Mouse (Mus musculus) embryonic facial prominence, embryonic 13.5 days (tissue): ENCODE data around the gene Prrx1. TPM values are rescaled to one million over a fixed set of nuclear protein-coding genes. Genes with fewer than 3 reads are reported as not detected.
A peak's percentile ranks its signal among the peaks of the same experiment; 100 is the strongest.

ENCODE experiments used
- ATAC-seq: fragments of 200-750 bp; cut with Nextera tagmentation; 2 replicates; pipeline ENCODE4 v1.8.0; 2017; ENCODE audit warnings: low read depth; ENCODE audit not compliant: insufficient number of reproducible peaks, insufficient read depth, low FRiP score, low TSS enrichment
- H3K27ac ChIP-seq: fragments of 300-500 bp; sonication (generic); 2 replicates; pipeline ENCODE4 v1.5.1; 2015; ENCODE audit warnings: moderate library complexity, mild to moderate bottlenecking, inconsistent platforms
- H3K27me3 ChIP-seq: fragments of 300-500 bp; sonication (generic); 2 replicates; pipeline ENCODE4 v1.6.1; 2015; ENCODE audit warnings: mild to moderate bottlenecking, inconsistent platforms
- H3K36me3 ChIP-seq: fragments of 300-500 bp; sonication (generic); 2 replicates; pipeline ENCODE4 v1.6.1; 2015; ENCODE audit warnings: mild to moderate bottlenecking, inconsistent platforms
- H3K4me1 ChIP-seq: fragments of 300-500 bp; sonication (generic); 2 replicates; pipeline ENCODE4 v1.6.1; 2015; ENCODE audit warnings: inconsistent platforms
- H3K4me2 ChIP-seq: fragments of 300-500 bp; sonication (generic); 2 replicates; pipeline ENCODE4 v1.6.1; 2015; ENCODE audit warnings: moderate library complexity, mild to moderate bottlenecking, inconsistent platforms
- H3K4me3 ChIP-seq: fragments of 300-500 bp; sonication (generic); 2 replicates; pipeline ENCODE4 v1.5.1; 2015; ENCODE audit warnings: mild to moderate bottlenecking, inconsistent platforms
- H3K9ac ChIP-seq: fragments of 300-500 bp; sonication (generic); 2 replicates; pipeline ENCODE4 v1.6.1; 2015; ENCODE audit warnings: mild to moderate bottlenecking, inconsistent platforms
- H3K9me3 ChIP-seq: fragments of 300-500 bp; sonication (generic); 2 replicates; pipeline ENCODE4 v1.6.1; 2016; ENCODE audit warnings: inconsistent platforms
- WGBS: fragments of 180-500 bp; shearing (Covaris S2); methylation state at CpG from one replicate; pipeline ENCODE4 v1.1.7; 2015; ENCODE audit warnings: mixed read lengths; 5-methylcytosine and 5-hydroxymethylcytosine counted together
- polyA plus RNA-seq: library from polyadenylated mRNA; unstranded; fragments of >200 nt; fragmentation: Nextera tagmentation; extraction: Ambion mirVana; gene quantifications from 2 replicates; pipeline ENCODE4 v1.2.1, GENCODE M21; 2015

Gene Prrx1
- polyA plus RNA-seq, result 171 and 190 TPM in 2 replicates

DNA sequence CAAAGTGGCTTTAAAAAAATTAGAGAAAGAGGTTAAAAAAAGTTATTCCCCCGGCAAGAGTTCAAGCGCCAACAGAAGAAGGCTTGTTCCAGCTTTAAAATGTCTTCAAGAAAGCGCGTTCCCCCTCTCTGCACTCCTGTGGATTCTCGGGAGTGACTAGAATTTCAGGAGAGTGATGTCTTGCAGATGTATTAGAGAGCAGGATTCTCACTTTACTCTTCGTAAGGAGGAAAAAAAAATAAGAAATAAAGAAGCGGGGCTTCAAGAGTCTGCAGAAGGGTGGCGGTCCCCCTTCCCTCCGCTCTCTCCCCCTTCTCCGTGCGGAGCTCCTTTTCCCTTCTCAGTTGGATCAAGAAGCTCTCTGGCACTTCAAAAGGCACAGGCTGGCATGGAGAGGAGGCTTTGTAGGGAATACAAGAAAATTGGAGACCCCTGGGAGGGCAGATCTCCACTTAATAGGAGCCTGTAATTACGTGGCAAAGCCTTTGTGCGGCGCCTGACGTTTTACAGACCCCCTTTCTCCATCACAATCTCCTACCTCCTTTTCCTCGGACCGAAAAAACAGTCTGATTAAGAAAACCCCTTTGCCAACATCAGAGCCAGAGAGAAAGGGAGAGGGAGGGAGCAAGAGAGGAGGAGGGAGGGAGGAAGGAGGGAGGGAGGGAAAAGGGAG lies at the start of gene Prrx1:
TSS of gene Prrx1 (minus strand) at position 610 of the 673 bp plus-strand sequence.
- Histone ChIP-seq H3K4me1 (peaks cover 32% of the 10 kb centered on the region), H3K27me3 (peaks cover 5% of the 10 kb centered on the region; the same call in 1 of the 2 replicates), H3K4me3 (peak within 1 kb of the TSS; percentile 92), H3K4me2 (peak within 1 kb of the TSS; percentile 82), H3K9ac (peak within 1 kb of the TSS; percentile 100), H3K9me3 (no peaks in the 10 kb centered on the region), H3K27ac (peak within 1 kb of the TSS; percentile 100), H3K36me3 (peaks cover 8% of the 10 kb centered on the region; the same call in 1 of the 2 replicates)
- peak; percentile 54 for ATAC-seq
- WGBS, result under 1% methylated on average over 17 of the region's 17 CpGs

DNA sequence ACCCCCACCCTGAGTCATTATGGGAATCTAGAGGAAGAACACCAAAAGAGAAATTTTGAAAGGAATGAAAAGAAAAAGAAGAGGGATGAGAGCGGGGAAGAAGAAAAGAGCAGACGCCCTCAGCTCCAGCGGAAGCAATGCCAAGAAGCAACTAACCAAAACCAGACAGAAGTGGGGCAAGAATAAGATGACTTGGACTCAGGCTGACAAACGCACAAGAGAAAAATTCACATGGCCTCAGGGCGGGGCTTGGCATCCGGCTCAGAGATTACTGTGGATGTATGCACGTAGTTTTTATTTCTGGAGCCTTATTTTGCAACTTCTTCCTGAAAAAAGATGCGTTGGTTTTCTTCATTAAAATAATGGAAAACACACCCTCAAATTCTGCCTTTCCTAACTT lies 48.7 kb upstream of the Prrx1 start:
- no peaks in the 10 kb centered on the region for H3K9me3 ChIP-seq
- peaks cover 34% of the 10 kb centered on the region for H3K4me1 ChIP-seq
- H3K27ac ChIP-seq, result peak overlapping the region; percentile 93
- peak overlapping the region; percentile 49 for H3K4me2 ChIP-seq
- no peaks in the 10 kb centered on the region for H3K36me3 ChIP-seq
- peak overlapping the region; percentile 16; the same call in 1 of the 2 replicates for H3K4me3 ChIP-seq
- H3K9ac ChIP-seq, result peak overlapping the region; percentile 47
- ATAC-seq, result no peak
- WGBS, result 17% methylated on average over 8 of the region's 8 CpGs
- no peaks in the 10 kb centered on the region for H3K27me3 ChIP-seq

DNA sequence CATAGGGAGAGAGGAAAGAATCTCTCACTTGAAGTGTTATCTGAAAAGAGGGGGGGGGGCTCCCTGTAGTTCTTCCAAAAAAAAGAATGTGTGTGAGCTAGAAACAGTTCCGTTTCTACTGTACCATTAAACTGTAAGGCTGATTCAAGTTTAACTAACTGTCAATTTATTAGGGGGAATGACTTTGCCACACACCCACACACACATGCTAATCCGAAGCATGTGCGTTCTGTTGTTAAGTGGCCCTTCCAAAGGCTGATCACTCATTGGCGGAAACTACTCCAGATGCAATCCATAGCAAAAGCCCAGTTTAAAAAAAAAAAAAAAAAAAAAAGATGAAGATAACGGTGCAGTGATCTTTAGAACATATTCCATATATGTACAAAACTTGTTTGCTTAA lies 47.9 kb upstream of the Prrx1 start:
- Histone ChIP-seq H3K4me1 (peaks cover 34% of the 10 kb centered on the region), H3K36me3 (no peaks in the 10 kb centered on the region), H3K9ac (0 out of 2 replicates have a peak overlapping the region, but pooled peaks have one; percentile 17), H3K4me2 (peak overlapping the region; percentile 49), H3K27ac (peak overlapping the region; percentile 93), H3K27me3 (no peaks in the 10 kb centered on the region), H3K9me3 (no peaks in the 10 kb centered on the region), H3K4me3 (no peak overlapping the region)
- WGBS, result 31% methylated on average over 5 of the region's 5 CpGs
- ATAC-seq, result no peak

DNA sequence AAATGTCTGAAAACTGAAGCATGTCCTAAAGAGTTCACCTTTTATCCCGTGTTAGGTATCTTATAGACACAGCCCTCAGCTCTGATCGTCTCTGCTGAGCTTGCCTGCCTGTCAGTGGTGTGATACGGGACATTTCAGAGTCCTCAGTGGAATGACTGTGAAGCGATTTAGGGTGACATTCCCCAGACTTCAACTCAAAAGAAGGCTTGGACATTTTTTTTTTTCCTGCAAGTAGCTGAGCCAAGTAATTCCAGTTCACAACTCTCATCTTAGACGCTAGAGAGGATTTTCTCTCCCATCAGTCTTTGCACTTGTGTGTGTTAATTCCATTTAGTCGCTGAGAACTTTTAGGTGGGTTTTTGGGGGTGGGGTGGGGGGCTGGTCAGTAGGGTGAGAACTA lies 47.3 kb upstream of the Prrx1 start:
- Histone ChIP-seq H3K4me3 (0 out of 2 replicates have a peak overlapping the region, but pooled peaks have one; percentile 1), H3K9ac (peak overlapping the region; percentile 17), H3K9me3 (no peaks in the 10 kb centered on the region), H3K4me1 (peaks cover 38% of the 10 kb centered on the region), H3K36me3 (no peaks in the 10 kb centered on the region), H3K27me3 (no peaks in the 10 kb centered on the region), H3K27ac (peak overlapping the region; percentile 93), H3K4me2 (peak overlapping the region; percentile 49)
- WGBS, result 39% methylated on average over 6 of the region's 6 CpGs
- ATAC-seq, result no peak

- peak overlapping the region; percentile 50 for H3K4me2 ChIP-seq
- no peaks in the 10 kb centered on the region for H3K9me3 ChIP-seq
- peaks cover 46% of the 10 kb centered on the region for H3K4me1 ChIP-seq
- peak overlapping the region; percentile 33 for H3K4me3 ChIP-seq
- 58% methylated on average over 3 of the region's 3 CpGs for WGBS
- no peak for ATAC-seq
- H3K9ac ChIP-seq, result no peak overlapping the region
- H3K27ac ChIP-seq, result peak overlapping the region; percentile 87; the same call in 1 of the 2 replicates
- no peaks in the 10 kb centered on the region for H3K27me3 ChIP-seq
- H3K36me3 ChIP-seq, result no peaks in the 10 kb centered on the region
These were observed 46.0 kb upstream of the Prrx1 start for GRCm38 (mm10) chr1:163359521-163359920.

- peak overlapping the region; percentile 69 for H3K9ac ChIP-seq
- WGBS, result 18% methylated on average over 7 of the region's 7 CpGs
These were observed 44.7 kb upstream of the Prrx1 start for GRCm38 (mm10) chr1:163358165-163358564.

GRCm38 (mm10) chr1:163357733-163358132 lies 44.2 kb upstream of the Prrx1 start:
- H3K27me3 ChIP-seq, result no peaks in the 10 kb centered on the region
- ATAC-seq, result no peak
- no peaks in the 10 kb centered on the region for H3K9me3 ChIP-seq
- H3K4me1 ChIP-seq, result peaks cover 39% of the 10 kb centered on the region
- no peaks in the 10 kb centered on the region for H3K36me3 ChIP-seq
- peak overlapping the region; percentile 69; the same call in 1 of the 2 replicates for H3K9ac ChIP-seq
- H3K27ac ChIP-seq, result peak overlapping the region; percentile 87
- H3K4me3 ChIP-seq, result peak overlapping the region; percentile 33
- WGBS, result 15% methylated on average over 6 of the region's 6 CpGs
- peak overlapping the region; percentile 50 for H3K4me2 ChIP-seq

More at GRCm38 (mm10) chr1:163358165-163358564, 44.7 kb upstream of the Prrx1 start:
- no peaks in the 10 kb centered on the region for H3K27me3 ChIP-seq
- H3K36me3 ChIP-seq, result no peaks in the 10 kb centered on the region
- no peak for ATAC-seq
- H3K9me3 ChIP-seq, result no peaks in the 10 kb centered on the region
- H3K4me1 ChIP-seq, result peaks cover 41% of the 10 kb centered on the region
- H3K4me2 ChIP-seq, result peak overlapping the region; percentile 50
- peak overlapping the region; percentile 87 for H3K27ac ChIP-seq
- peak overlapping the region; percentile 33 for H3K4me3 ChIP-seq

DNA sequence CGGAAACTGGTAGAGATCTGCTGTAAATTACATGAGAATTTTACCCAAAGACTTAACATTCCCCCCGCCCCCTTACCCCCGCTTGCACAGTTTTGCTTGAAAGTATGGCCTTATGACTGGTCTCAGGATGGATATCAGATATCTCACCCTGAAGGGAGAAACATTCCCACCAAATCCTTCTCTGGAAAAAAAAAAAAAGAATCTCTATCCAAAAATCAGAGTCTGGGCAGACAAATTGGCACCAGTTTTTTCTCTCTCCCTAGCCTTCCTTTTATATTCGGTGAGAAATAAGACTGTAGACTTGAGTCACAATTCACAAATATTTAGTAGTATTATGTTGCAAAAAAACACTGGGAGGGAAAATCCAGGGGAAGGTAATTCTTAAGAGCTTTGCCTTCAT lies 42.7 kb upstream of the Prrx1 start:
- Histone ChIP-seq H3K36me3 (no peaks in the 10 kb centered on the region), H3K27ac (peak overlapping the region; percentile 70; the same call in 1 of the 2 replicates), H3K4me1 (peaks cover 26% of the 10 kb centered on the region), H3K9me3 (no peaks in the 10 kb centered on the region), H3K27me3 (no peaks in the 10 kb centered on the region), H3K9ac (no peak overlapping the region), H3K4me3 (no peak overlapping the region), H3K4me2 (peak overlapping the region; percentile 7)
- 14% methylated on average over 4 of the region's 4 CpGs for WGBS
- ATAC-seq, result no peak

- peak overlapping the region; percentile 70 for H3K27ac ChIP-seq
These were observed 42.2 kb upstream of the Prrx1 start for GRCm38 (mm10) chr1:163355626-163356156.

GRCm38 (mm10) chr1:163350988-163351387 lies 37.5 kb upstream of the Prrx1 start:
- WGBS, result 61% methylated on average over 3 of the region's 3 CpGs
- Histone ChIP-seq H3K36me3 (no peaks in the 10 kb centered on the region), H3K27me3 (no peaks in the 10 kb centered on the region), H3K27ac (no peak overlapping the region), H3K4me2 (no peak overlapping the region), H3K9ac (no peak overlapping the region), H3K4me3 (no peak overlapping the region), H3K9me3 (no peaks in the 10 kb centered on the region), H3K4me1 (peaks cover 10% of the 10 kb centered on the region; the same call in 1 of the 2 replicates)
- no peak for ATAC-seq

More at GRCm38 (mm10) chr1:163355626-163356156, 42.2 kb upstream of the Prrx1 start:
- Histone ChIP-seq H3K9ac (no peak overlapping the region), H3K4me2 (peak overlapping the region; percentile 7; the same call in 1 of the 2 replicates), H3K4me3 (no peak overlapping the region), H3K9me3 (no peaks in the 10 kb centered on the region), H3K4me1 (peaks cover 22% of the 10 kb centered on the region), H3K36me3 (no peaks in the 10 kb centered on the region), H3K27me3 (no peaks in the 10 kb centered on the region)
- 24% methylated on average over 3 of the region's 3 CpGs for WGBS
- ATAC-seq, result no peak

GRCm38 (mm10) chr1:163345541-163345940 lies 32.0 kb upstream of the Prrx1 start:
- Histone ChIP-seq H3K4me2 (no peak overlapping the region), H3K36me3 (no peaks in the 10 kb centered on the region), H3K9me3 (no peaks in the 10 kb centered on the region), H3K27ac (no peak overlapping the region), H3K9ac (no peak overlapping the region), H3K4me3 (no peak overlapping the region), H3K4me1 (no peaks in the 10 kb centered on the region), H3K27me3 (no peaks in the 10 kb centered on the region)
- no peak for ATAC-seq
- WGBS, result 80% methylated on average over 5 of the region's 5 CpGs

DNA sequence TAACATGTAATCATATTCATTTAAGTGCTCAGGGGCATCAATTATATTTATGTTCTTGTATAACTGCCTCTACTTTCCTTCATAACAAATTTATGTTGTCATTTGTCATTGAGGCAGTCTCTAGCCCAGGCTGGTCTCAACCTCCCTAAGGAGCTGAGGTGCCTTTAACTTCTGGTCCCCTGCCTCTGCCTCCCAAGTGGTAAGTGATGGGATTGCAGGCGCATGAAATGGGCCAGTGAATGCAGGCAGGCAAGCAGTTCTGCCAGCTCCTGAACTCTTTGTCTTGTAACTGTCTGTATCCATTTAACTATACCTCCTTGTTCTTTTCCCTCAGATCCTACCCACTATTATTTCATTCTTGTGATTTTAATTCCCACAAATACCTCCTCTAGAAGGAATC lies 31.4 kb upstream of the Prrx1 start:
- Histone ChIP-seq H3K4me3 (no peak overlapping the region), H3K27me3 (no peaks in the 10 kb centered on the region), H3K4me2 (no peak overlapping the region), H3K9me3 (no peaks in the 10 kb centered on the region), H3K4me1 (no peaks in the 10 kb centered on the region), H3K27ac (no peak overlapping the region), H3K9ac (no peak overlapping the region), H3K36me3 (no peaks in the 10 kb centered on the region)
- 49% methylated on average over 1 of the region's 1 CpGs for WGBS
- ATAC-seq, result no peak
